In genomic region chr8:71562751-71563150, GRCm38 (mm10) we compare ENCODE assay signal across 9 mouse cellular contexts. TPM values are rescaled to one million over a fixed set of nuclear protein-coding genes. Genes with fewer than 3 reads are reported as not detected.
DNase-seq lines count a peak whose midpoint lies in the region; ATAC-seq and TF ChIP-seq lines count a peak whose summit lies in the region.
"Had no signal": no experiment of that assay in that cellular context is flagged by ENCODE, and none has a peak within 500 bp of the region (broad histone marks: within the 10 kb centered on the region; RNA-seq: fewer than 3 reads in every experiment).

No protein-coding gene starts in this region.

- no peak overlapping the region for H3K9ac ChIP-seq in hindbrain, embryonic 12.5 days

- peaks cover 4% of the 10 kb centered on the region for H3K9me3 ChIP-seq in G1E (replicated peaks)
- no peaks in the 10 kb centered on the region for H3K9me3 ChIP-seq in hindbrain, embryonic 12.5 days (replicated peaks)

- 1% methylated on average over 33 of the region's 33 CpGs for WGBS in hindbrain, embryonic 12.5 days

- H3K4me2 ChIP-seq in hindbrain, embryonic 12.5 days (replicated peaks), result peak overlapping the region; percentile 42

- H3K4me1 ChIP-seq in G1E (ENCODE audit: insufficient read depth, low read depth, low read length), result peaks cover 17% of the 10 kb centered on the region
- H3K4me1 ChIP-seq in hindbrain, embryonic 12.5 days, result peaks cover 13% of the 10 kb centered on the region; the same call in 1 of the 2 replicates

- H3K4me3 ChIP-seq in G1E (ENCODE audit: low read depth, low read length), result no peak overlapping the region
- peak overlapping the region; percentile 18; the same call in 1 of the 2 replicates for H3K4me3 ChIP-seq in hindbrain, embryonic 12.5 days

- peaks cover 52% of the 10 kb centered on the region for H3K27me3 ChIP-seq in G1E (ENCODE audit: insufficient read depth, low read length)
- peaks cover 88% of the 10 kb centered on the region for H3K27me3 ChIP-seq in hindbrain, embryonic 12.5 days

- TF ChIP-seq CTCF in G1E (IDR thresholded peaks at IDR 0.05; ENCODE audit: low read depth, low read length), result peak; percentile 57; the same call in 1 of the 2 replicates

- no peak overlapping the region for H3K27ac ChIP-seq in hindbrain, embryonic 12.5 days

- intact Hi-C loops in left cerebral cortex, postnatal 14 days (cut with DNase I), result loop anchor here (2.0 kb wide), 1 partner anchor 30 kb away; the partner anchor contains the start of gene Pgls

- no peak for ATAC-seq in G1E (ENCODE audit: extremely low read depth, insufficient number of reproducible peaks, low FRiP score, poor library complexity, severe bottlenecking)
- ATAC-seq in hindbrain, embryonic 12.5 days (ENCODE audit: low FRiP score), result 0 out of 2 replicates have a peak, but pooled peaks have one; percentile 21
- ATAC-seq in megakaryocyte progenitor cell, adult 5-6 weeks (replicated peaks; ENCODE audit: poor library complexity), result peak; percentile 73

- no peaks in the 10 kb centered on the region for H3K36me3 ChIP-seq in G1E (replicated peaks)
- no peaks in the 10 kb centered on the region for H3K36me3 ChIP-seq in hindbrain, embryonic 12.5 days

- peak; percentile 35 for DNase-seq in G1E (ENCODE audit: low spot score)
- DNase-seq in cerebellum, adult 8-10 months, result peak; percentile 84
- DNase-seq in frontal cortex, postnatal 25 days (ENCODE audit: low spot score in 2 of 2), result peak; percentile 53 to 59
- peak; percentile 49 to 68 for DNase-seq in left cerebral cortex, postnatal 14 days (ENCODE audit: low spot score in 2 of 2)
- peak; percentile 51 to 70 for DNase-seq in right cerebral cortex, adult 2 months (ENCODE audit: low spot score in 2 of 2)
- DNase-seq in urinary bladder, postnatal 10 days (ENCODE audit: low spot score), result peak; percentile 50

RNA-seq across cellular contexts. Expression of gene Nxnl1, which starts 3.6 kb away (rescaled TPM):
- not detected in 2 replicates for total RNA-seq in G1E (2014; fragmentation: Nextera tagmentation)
- total RNA-seq in G1E (2017), result not detected in 2 replicates
- not detected in 2 replicates for polyA plus RNA-seq in G1E (2012)
- polyA plus RNA-seq in hindbrain, embryonic 12.5 days (2016; fragmentation: Nextera tagmentation; extraction: Ambion mirVana), result not detected in 2 replicates
- under 1 TPM in 1 of 2 experiments, not detected in 1; 0.15 TPM for total RNA-seq in left cerebral cortex, postnatal 14 days (2021)
- not detected in 2 replicates for total RNA-seq in megakaryocyte progenitor cell, adult 5-6 weeks (2015)
- not detected in 2 replicates for total RNA-seq in megakaryocyte progenitor cell, adult 5-6 weeks (2017)
- polyA plus RNA-seq: frontal cortex, adult 2 months had no signal

RNA-seq across cellular contexts. Expression of gene Tmem221, which starts 4.1 kb away (rescaled TPM):
- total RNA-seq in G1E (2014; fragmentation: Nextera tagmentation), result not detected in 2 replicates
- total RNA-seq in G1E (2017), result not detected in 2 replicates
- not detected in 2 replicates for polyA plus RNA-seq in G1E (2012)
- polyA plus RNA-seq in hindbrain, embryonic 12.5 days (2016; fragmentation: Nextera tagmentation; extraction: Ambion mirVana), result 0.18 and 0.56 TPM in 2 replicates
- total RNA-seq in left cerebral cortex, postnatal 14 days (2021), result under 1 TPM in 1 of 2 experiments, not detected in 1; 0.22 TPM
- total RNA-seq in megakaryocyte progenitor cell, adult 5-6 weeks (2015), result 0.17 TPM in 1 of 2 replicates, not detected in the other
- not detected in 2 replicates for total RNA-seq in megakaryocyte progenitor cell, adult 5-6 weeks (2017)

RNA-seq across cellular contexts. Expression of gene Slc27a1, which starts 5.9 kb away (rescaled TPM):
- not detected in 2 replicates for total RNA-seq in G1E (2014; fragmentation: Nextera tagmentation)
- total RNA-seq in G1E (2017), result 0.12 and 0.33 TPM in 2 replicates
- not detected in 2 replicates for polyA plus RNA-seq in G1E (2012)
- polyA plus RNA-seq in hindbrain, embryonic 12.5 days (2016; fragmentation: Nextera tagmentation; extraction: Ambion mirVana), result 51.3 and 54.8 TPM in 2 replicates
- 10 to 100 TPM; 82.0 to 84.3 TPM for total RNA-seq in left cerebral cortex, postnatal 14 days (2021)
- total RNA-seq in megakaryocyte progenitor cell, adult 5-6 weeks (2015), result 3.6 TPM in 2 replicates
- total RNA-seq in megakaryocyte progenitor cell, adult 5-6 weeks (2017), result 3.5 and 3.8 TPM in 2 replicates

RNA-seq across cellular contexts. Expression of gene Mvb12a, which starts 20.0 kb away (rescaled TPM):
- total RNA-seq in G1E (2014; fragmentation: Nextera tagmentation), result 40.4 and 41.4 TPM in 2 replicates
- 56.2 and 75.9 TPM in 2 replicates for total RNA-seq in G1E (2017)
- polyA plus RNA-seq in G1E (2012), result 132 and 166 TPM in 2 replicates
- 51.7 and 58.4 TPM in 2 replicates for polyA plus RNA-seq in hindbrain, embryonic 12.5 days (2016; fragmentation: Nextera tagmentation; extraction: Ambion mirVana)
- 10 to 100 TPM; 32.9 to 38.5 TPM for total RNA-seq in left cerebral cortex, postnatal 14 days (2021)
- total RNA-seq in megakaryocyte progenitor cell, adult 5-6 weeks (2015), result 45.4 and 49.8 TPM in 2 replicates
- 65.6 and 76.6 TPM in 2 replicates for total RNA-seq in megakaryocyte progenitor cell, adult 5-6 weeks (2017)

RNA-seq across cellular contexts. Expression of gene Bst2, which starts 25.5 kb away (rescaled TPM):
- total RNA-seq in G1E (2014; fragmentation: Nextera tagmentation) (6.3 and 8.0 TPM in 2 replicates), G1E (2017) (6.4 and 7.6 TPM in 2 replicates)
- polyA plus RNA-seq in G1E (2012), result 44.0 and 59.6 TPM in 2 replicates
- polyA plus RNA-seq in hindbrain, embryonic 12.5 days (2016; fragmentation: Nextera tagmentation; extraction: Ambion mirVana), result 12.9 and 13.4 TPM in 2 replicates
- total RNA-seq in left cerebral cortex, postnatal 14 days (2021), result 1 to 10 TPM; 2.8 to 4.2 TPM
- total RNA-seq in megakaryocyte progenitor cell, adult 5-6 weeks (2015), result 11.3 and 15.7 TPM in 2 replicates
- total RNA-seq in megakaryocyte progenitor cell, adult 5-6 weeks (2017), result 50.9 and 62.2 TPM in 2 replicates

Comparison
In these comparisons a context has a peak if more than half of its experiments do, and no peak if none do; other contexts are left out.
1. RNA of gene Slc27a1, which starts 5.9 kb away (total RNA-seq): 82.0 to 84.3 TPM in left cerebral cortex, postnatal 14 days; 3.5 to 3.8 TPM in megakaryocyte progenitor cell, adult 5-6 weeks and 0.12 to 0.33 TPM in G1E; every median in the first group is over 10 times any median in the second.
2. Peak in every context shown above with its lines, with median percentiles within 50 percentile points of each other: DNase-seq.